In genomic region chr7:4899649-4900522, GRCm38 (mm10) we compare ENCODE assay signal across 7 mouse cellular contexts. TPM values are rescaled to one million over a fixed set of nuclear protein-coding genes. Genes with fewer than 3 reads are reported as not detected.
DNase-seq lines count a peak whose midpoint lies in the region; ATAC-seq and TF ChIP-seq lines count a peak whose summit lies in the region.

No protein-coding gene starts in this region.

- H3K27ac ChIP-seq in thymus, adult 2 months (ENCODE audit: control insufficient read depth, insufficient read depth, low read length): peak overlapping the region; percentile 76
- H3K27ac ChIP-seq in embryonic facial prominence, embryonic 15.5 days (replicated peaks): 0 out of 2 replicates have a peak overlapping the region, but pooled peaks have one; percentile 17
- H3K27ac ChIP-seq in hindbrain, embryonic 10.5 days: 0 out of 2 replicates have a peak overlapping the region, but pooled peaks have one; percentile 35
- H3K27ac ChIP-seq in liver, embryonic 15.5 days (replicated peaks): peak overlapping the region; percentile 66

- no peaks in the 10 kb centered on the region for H3K27me3 ChIP-seq in thymus, adult 2 months (ENCODE audit: control insufficient read depth, insufficient read depth, low read length)
- peaks cover 6% of the 10 kb centered on the region; the same call in 1 of the 2 replicates for H3K27me3 ChIP-seq in embryonic facial prominence, embryonic 15.5 days
- peaks cover 25% of the 10 kb centered on the region for H3K27me3 ChIP-seq in hindbrain, embryonic 10.5 days (ENCODE audit: insufficient read depth, poor library complexity, severe bottlenecking)
- no peaks in the 10 kb centered on the region for H3K27me3 ChIP-seq in liver, embryonic 15.5 days

- H3K4me2 ChIP-seq in embryonic facial prominence, embryonic 15.5 days (replicated peaks): peak overlapping the region; percentile 48
- H3K4me2 ChIP-seq in liver, embryonic 15.5 days: peak overlapping the region; percentile 69

- H3K9ac ChIP-seq in embryonic facial prominence, embryonic 15.5 days: peak overlapping the region; percentile 15; the same call in 1 of the 2 replicates
- peak overlapping the region; percentile 39; the same call in 1 of the 2 replicates for H3K9ac ChIP-seq in liver, embryonic 15.5 days

- no peaks in the 10 kb centered on the region for H3K9me3 ChIP-seq in embryonic facial prominence, embryonic 15.5 days (replicated peaks)
- H3K9me3 ChIP-seq in hindbrain, embryonic 10.5 days: peaks cover 11% of the 10 kb centered on the region; the same call in 1 of the 2 replicates
- no peaks in the 10 kb centered on the region for H3K9me3 ChIP-seq in liver, embryonic 15.5 days (replicated peaks)

- WGBS in thymus, adult 2 months: 15% methylated on average over 19 of the region's 19 CpGs
- 4% methylated on average over 19 of the region's 19 CpGs for WGBS in embryonic facial prominence, embryonic 15.5 days
- WGBS in hindbrain, embryonic 10.5 days: 9% methylated on average over 19 of the region's 19 CpGs
- WGBS in liver, embryonic 15.5 days (ENCODE audit: insufficient replicate concordance): 5% methylated on average over 19 of the region's 19 CpGs

- H3K4me1 ChIP-seq in thymus, adult 2 months (replicated peaks; ENCODE audit: control insufficient read depth, insufficient read depth, low read length): peaks cover 8% of the 10 kb centered on the region; the same call in 1 of the 2 replicates
- peaks cover 15% of the 10 kb centered on the region for H3K4me1 ChIP-seq in embryonic facial prominence, embryonic 15.5 days
- peaks cover 19% of the 10 kb centered on the region for H3K4me1 ChIP-seq in hindbrain, embryonic 10.5 days (replicated peaks)
- peaks cover 22% of the 10 kb centered on the region for H3K4me1 ChIP-seq in liver, embryonic 15.5 days (replicated peaks)

- no peak for TF ChIP-seq CTCF in thymus, adult 2 months (IDR thresholded peaks at IDR 0.05; ENCODE audit: borderline replicate concordance, control insufficient read depth, extremely low read depth, insufficient read depth, low read length, poor library complexity)

- no peak for ATAC-seq in embryonic facial prominence, embryonic 15.5 days (ENCODE audit: insufficient number of reproducible peaks, low FRiP score, low TSS enrichment, low read depth)
- peak; percentile 69 for ATAC-seq in liver, embryonic 15.5 days (ENCODE audit: insufficient read depth)

- H3K4me3 ChIP-seq in thymus, adult 2 months (ENCODE audit: control insufficient read depth, insufficient read depth, low read length): peak overlapping the region; percentile 18; the same call in 1 of the 2 replicates
- peak overlapping the region; percentile 33 for H3K4me3 ChIP-seq in embryonic facial prominence, embryonic 15.5 days (replicated peaks)
- peak overlapping the region; percentile 41 for H3K4me3 ChIP-seq in hindbrain, embryonic 10.5 days
- peak overlapping the region; percentile 47 for H3K4me3 ChIP-seq in liver, embryonic 15.5 days (replicated peaks)

- TF ChIP-seq POLR2A in thymus, adult 2 months (IDR thresholded peaks at IDR 0.05; ENCODE audit: control insufficient read depth, extremely low read depth, insufficient read depth, low read length, poor library complexity): no peak

- H3K36me3 ChIP-seq in thymus, adult 2 months (ENCODE audit: control insufficient read depth, insufficient read depth, low read length): no peaks in the 10 kb centered on the region
- no peaks in the 10 kb centered on the region for H3K36me3 ChIP-seq in embryonic facial prominence, embryonic 15.5 days
- H3K36me3 ChIP-seq in hindbrain, embryonic 10.5 days: no peaks in the 10 kb centered on the region
- H3K36me3 ChIP-seq in liver, embryonic 15.5 days (replicated peaks): no peaks in the 10 kb centered on the region

- no peak for DNase-seq in thymus, adult 2 months
- no peak for DNase-seq in thymus, postnatal 25 days
- no peak for DNase-seq in hindbrain, embryonic 10.5 days (ENCODE audit: low spot score)
- DNase-seq in retina, embryonic 14.5 days (ENCODE audit: low spot score): peak; percentile 44
- DNase-seq in left cerebral cortex, adult 18-20 months (ENCODE audit: low spot score in 2 of 2): no peak

RNA-seq across cellular contexts. Expression of gene Gm36210, which starts 6.4 kb away (rescaled TPM):
- 0.15 and 0.17 TPM in 2 replicates for polyA plus RNA-seq in thymus, adult 2 months (2012; rRNA removed)
- polyA plus RNA-seq in embryonic facial prominence, embryonic 15.5 days (2015; fragmentation: Nextera tagmentation; extraction: Ambion mirVana): not detected in 2 replicates
- polyA plus RNA-seq in hindbrain, embryonic 10.5 days (2016; fragmentation: Nextera tagmentation; extraction: Ambion mirVana): not detected in 2 replicates
- polyA plus RNA-seq in liver, embryonic 15.5 days (2015; fragmentation: Nextera tagmentation; extraction: Ambion mirVana): not detected in 2 replicates
- under 1 TPM in 1 of 2 experiments, not detected in 1; 0.46 TPM for total RNA-seq in left cerebral cortex, adult 18-20 months (2021)

RNA-seq across cellular contexts. Expression of gene Zfp628, which starts 15.1 kb away (rescaled TPM):
- 40.2 and 51.2 TPM in 2 replicates for polyA plus RNA-seq in thymus, adult 2 months (2012; rRNA removed)
- polyA plus RNA-seq in embryonic facial prominence, embryonic 15.5 days (2015; fragmentation: Nextera tagmentation; extraction: Ambion mirVana): 4.1 and 4.9 TPM in 2 replicates
- polyA plus RNA-seq in hindbrain, embryonic 10.5 days (2016; fragmentation: Nextera tagmentation; extraction: Ambion mirVana): 5.3 and 6.5 TPM in 2 replicates
- 1.7 TPM in 2 replicates for polyA plus RNA-seq in liver, embryonic 15.5 days (2015; fragmentation: Nextera tagmentation; extraction: Ambion mirVana)
- total RNA-seq in left cerebral cortex, adult 18-20 months (2021): 10 to 100 TPM; 14.7 to 15.9 TPM

RNA-seq across cellular contexts. Expression of gene Nat14, which starts 21.9 kb away (rescaled TPM):
- 4.4 and 5.9 TPM in 2 replicates for polyA plus RNA-seq in thymus, adult 2 months (2012; rRNA removed)
- polyA plus RNA-seq in embryonic facial prominence, embryonic 15.5 days (2015; fragmentation: Nextera tagmentation; extraction: Ambion mirVana): 5.1 and 5.5 TPM in 2 replicates
- polyA plus RNA-seq in hindbrain, embryonic 10.5 days (2016; fragmentation: Nextera tagmentation; extraction: Ambion mirVana): 5.2 and 9.6 TPM in 2 replicates
- 0.23 and 0.45 TPM in 2 replicates for polyA plus RNA-seq in liver, embryonic 15.5 days (2015; fragmentation: Nextera tagmentation; extraction: Ambion mirVana)
- total RNA-seq in left cerebral cortex, adult 18-20 months (2021): 100 to 1,000 TPM; 104 TPM

RNA-seq across cellular contexts. Expression of gene Isoc2a, which starts 22.9 kb away (rescaled TPM):
- 20.3 and 20.5 TPM in 2 replicates for polyA plus RNA-seq in thymus, adult 2 months (2012; rRNA removed)
- polyA plus RNA-seq in embryonic facial prominence, embryonic 15.5 days (2015; fragmentation: Nextera tagmentation; extraction: Ambion mirVana): 0.95 and 1.2 TPM in 2 replicates
- polyA plus RNA-seq in hindbrain, embryonic 10.5 days (2016; fragmentation: Nextera tagmentation; extraction: Ambion mirVana): 0.73 and 0.82 TPM in 2 replicates
- 0.68 and 0.77 TPM in 2 replicates for polyA plus RNA-seq in liver, embryonic 15.5 days (2015; fragmentation: Nextera tagmentation; extraction: Ambion mirVana)
- 10 to 100 TPM; 14.2 to 14.8 TPM for total RNA-seq in left cerebral cortex, adult 18-20 months (2021)

RNA-seq across cellular contexts. Expression of gene Ssc5d, which starts 25.7 kb away (rescaled TPM):
- 1.0 and 1.1 TPM in 2 replicates for polyA plus RNA-seq in thymus, adult 2 months (2012; rRNA removed)
- polyA plus RNA-seq in embryonic facial prominence, embryonic 15.5 days (2015; fragmentation: Nextera tagmentation; extraction: Ambion mirVana): 4.7 and 5.5 TPM in 2 replicates
- polyA plus RNA-seq in hindbrain, embryonic 10.5 days (2016; fragmentation: Nextera tagmentation; extraction: Ambion mirVana): 1.0 and 1.7 TPM in 2 replicates
- polyA plus RNA-seq in liver, embryonic 15.5 days (2015; fragmentation: Nextera tagmentation; extraction: Ambion mirVana): 0.15 TPM in 2 replicates
- 1 to 10 TPM; 2.6 to 3.3 TPM for total RNA-seq in left cerebral cortex, adult 18-20 months (2021)

Comparison
In these comparisons a context has a peak if more than half of its experiments do, and no peak if none do; other contexts are left out.
1. H3K27ac ChIP-seq: peak in every context shown above with its lines; median percentile 76 in thymus, adult 2 months; 66 in liver, embryonic 15.5 days; 35 in hindbrain, embryonic 10.5 days; 17 in embryonic facial prominence, embryonic 15.5 days.